Mouse (Mus musculus) MEL (cell line): Measurements from ENCODE around the gene Plcb3. TPM values are rescaled to one million over a fixed set of nuclear protein-coding genes. Genes with fewer than 3 reads are reported as not detected.

Source experiments
- DNase-seq: peaks from one replicate; pipeline ENCODE4 v3.0.0; 2011; ENCODE audit warnings: low read depth, low spot score
- H3K27ac ChIP-seq: 2 replicates; pipeline ENCODE4 v1.5.1; 2012; ENCODE audit warnings: low read depth, mild to moderate bottlenecking, control low read depth, low read length, moderate library complexity; ENCODE audit not compliant: control insufficient read depth
- H3K27me3 ChIP-seq, 2 experiments: fragments of 150-350 bp in 1 of 2; sonication (generic) in 1 of 2; 2 replicates each; pipeline ENCODE4 v1.6.1; 2012; ENCODE audit warnings: low read length in 2 of 2, mild to moderate bottlenecking in 2 of 2, improper control_type of control experiment in 1 of 2, moderate library complexity in 1 of 2; ENCODE audit not compliant: insufficient read depth in 2 of 2, control insufficient read depth in 1 of 2
- H3K36me3 ChIP-seq, 2 experiments: 2 replicates each; pipeline ENCODE4 v1.6.1; 2012 to 2014; ENCODE audit warnings: low read length in 2 of 2, improper control_type of control experiment in 1 of 2, inconsistent platforms in 1 of 2, mild to moderate bottlenecking in 1 of 2; ENCODE audit not compliant: insufficient read depth in 2 of 2, control insufficient read depth in 1 of 2
- H3K4me1 ChIP-seq, 2 experiments: fragments of 150-350 bp in 1 of 2; sonication (generic) in 1 of 2; 2 replicates each; pipeline ENCODE4 v1.6.1; 2012; ENCODE audit warnings: low read length in 2 of 2, improper control_type of control experiment in 1 of 2, mild to moderate bottlenecking in 1 of 2; ENCODE audit not compliant: insufficient read depth in 2 of 2, control insufficient read depth in 1 of 2
- H3K4me3 ChIP-seq, 2 experiments: fragments of 150-350 bp in 1 of 2; sonication (generic) in 1 of 2; 2 replicates each; pipeline ENCODE4 v1.5.1; 2012; ENCODE audit warnings: low read depth in 2 of 2, low read length in 2 of 2, mild to moderate bottlenecking in 2 of 2, moderate library complexity in 2 of 2, control low read depth in 1 of 2, improper control_type of control experiment in 1 of 2; ENCODE audit not compliant: control insufficient read depth in 1 of 2, insufficient read depth in 1 of 2
- H3K79me2 ChIP-seq: 2 replicates; pipeline ENCODE4 v1.6.1; 2012; ENCODE audit warnings: mild to moderate bottlenecking, low read length, moderate library complexity; ENCODE audit not compliant: control insufficient read depth, poor library complexity, insufficient read depth
- H3K9ac ChIP-seq: 2 replicates; pipeline ENCODE4 v1.6.1; 2012; ENCODE audit warnings: low read depth, mild to moderate bottlenecking, control low read depth, low read length, moderate library complexity; ENCODE audit not compliant: control insufficient read depth, poor library complexity, severe bottlenecking
- H3K9me3 ChIP-seq: fragments of 150-350 bp; sonication (generic); replicated peaks from 2 replicates; pipeline ENCODE4 v1.6.1; 2012; ENCODE audit warnings: mild to moderate bottlenecking, low read length, improper control_type of control experiment, moderate library complexity; ENCODE audit not compliant: insufficient read depth
- BHLHE40 ChIP-seq: IDR thresholded peaks from 2 replicates; pipeline ENCODE4 v1.6.1; 2012; ENCODE audit warnings: low read depth, mild to moderate bottlenecking, inconsistent platforms, low read length, improper control_type of control experiment, borderline replicate concordance
- CHD1 ChIP-seq: IDR thresholded peaks from 2 replicates; pipeline ENCODE4 v1.6.1; 2012; ENCODE audit warnings: low read depth, mild to moderate bottlenecking, inconsistent platforms, low read length, improper control_type of control experiment
- CTCF ChIP-seq, 3 experiments: IDR thresholded peaks in 2 of 3; conservative IDR thresholded peaks in 1 of 3; 2 replicates each; pipeline ENCODE4 v1.5.1; 2011 to 2012; ENCODE audit warnings: low read length in 3 of 3, low read depth in 2 of 3, mild to moderate bottlenecking in 2 of 3, improper control_type of control experiment in 1 of 3, inconsistent platforms in 1 of 3, mixed read lengths in 1 of 3, moderate library complexity in 1 of 3; ENCODE audit not compliant: control insufficient read depth in 1 of 3, insufficient read depth in 1 of 3, poor library complexity in 1 of 3, severe bottlenecking in 1 of 3
- E2F4 ChIP-seq: IDR thresholded peaks from 2 replicates; pipeline ENCODE4 v1.6.1; 2011; ENCODE audit warnings: low read depth, low read length, improper control_type of control experiment, borderline replicate concordance
- ELF1 ChIP-seq: IDR thresholded peaks from 2 replicates; pipeline ENCODE4 v1.6.1; 2014; ENCODE audit warnings: low read depth, mild to moderate bottlenecking, inconsistent platforms, low read length, improper control_type of control experiment, moderate library complexity
- EP300 ChIP-seq, 2 experiments: IDR thresholded peaks; 2 replicates each; pipeline ENCODE4 v1.6.1; 2011; ENCODE audit warnings: improper control_type of control experiment in 2 of 2, low read length in 2 of 2, low read depth in 1 of 2, mild to moderate bottlenecking in 1 of 2
- GABPA ChIP-seq: IDR thresholded peaks from 2 replicates; pipeline ENCODE4 v1.6.1; 2012; ENCODE audit warnings: low read depth, mild to moderate bottlenecking, inconsistent platforms, low read length, improper control_type of control experiment, moderate library complexity
- HCFC1 ChIP-seq: IDR thresholded peaks from 2 replicates; pipeline ENCODE4 v1.6.1; 2012; ENCODE audit warnings: low read depth, mild to moderate bottlenecking, inconsistent platforms, low read length, improper control_type of control experiment, moderate library complexity
- JUND ChIP-seq: IDR thresholded peaks from 2 replicates; pipeline ENCODE4 v1.6.1; 2011; ENCODE audit warnings: low read depth, mild to moderate bottlenecking, improper control_type of control experiment, low read length
- MAFK ChIP-seq: IDR thresholded peaks from 2 replicates; pipeline ENCODE4 v1.6.1; 2011; ENCODE audit warnings: low read depth, mild to moderate bottlenecking, low read length, improper control_type of control experiment, borderline replicate concordance
- MAX ChIP-seq: IDR thresholded peaks from 2 replicates; pipeline ENCODE4 v1.6.1; 2011; ENCODE audit warnings: low read length, improper control_type of control experiment
- MAZ ChIP-seq: IDR thresholded peaks from 2 replicates; pipeline ENCODE4 v1.6.1; 2012; ENCODE audit warnings: low read depth, mild to moderate bottlenecking, inconsistent platforms, low read length, improper control_type of control experiment
- MEF2A ChIP-seq: IDR thresholded peaks from 2 replicates; pipeline ENCODE4 v1.6.1; 2014; ENCODE audit warnings: low read depth, mild to moderate bottlenecking, inconsistent platforms, low read length, improper control_type of control experiment; ENCODE audit not compliant: poor library complexity, insufficient replicate concordance, severe bottlenecking; ENCODE audit errors: extremely low read depth
- MYB ChIP-seq: IDR thresholded peaks from 2 replicates; pipeline ENCODE4 v1.6.1; 2011; ENCODE audit warnings: mild to moderate bottlenecking, low read depth, low read length, improper control_type of control experiment
- MYC ChIP-seq: IDR thresholded peaks from 2 replicates; pipeline ENCODE4 v1.6.1; 2011; ENCODE audit warnings: low read depth, mild to moderate bottlenecking, low read length, improper control_type of control experiment, moderate library complexity
- NRF1 ChIP-seq: IDR thresholded peaks from 2 replicates; pipeline ENCODE4 v1.6.1; 2014; ENCODE audit warnings: low read depth, mild to moderate bottlenecking, inconsistent platforms, low read length, improper control_type of control experiment, moderate library complexity; ENCODE audit not compliant: poor library complexity, insufficient read depth, severe bottlenecking
- POLR2A ChIP-seq, 2 experiments: IDR thresholded peaks; 2 replicates each; pipeline ENCODE4 v1.6.1; 2011 to 2012; ENCODE audit warnings: low read length in 2 of 2, mild to moderate bottlenecking in 2 of 2, control low read depth in 1 of 2, improper control_type of control experiment in 1 of 2, low read depth in 1 of 2, moderate library complexity in 1 of 2; ENCODE audit not compliant: control insufficient read depth in 1 of 2, insufficient read depth in 1 of 2, poor library complexity in 1 of 2
- POLR2AphosphoS2 ChIP-seq: IDR thresholded peaks from 2 replicates; pipeline ENCODE4 v1.6.1; 2011; ENCODE audit warnings: low read length, improper control_type of control experiment
- POLR2AphosphoS5 ChIP-seq: IDR thresholded peaks from 2 replicates; pipeline ENCODE4 v1.6.1; 2012; ENCODE audit warnings: low read depth, borderline replicate concordance, mild to moderate bottlenecking, inconsistent platforms, low read length, moderate library complexity, mixed read lengths
- RAD21 ChIP-seq: IDR thresholded peaks from 2 replicates; pipeline ENCODE4 v1.6.1; 2011; ENCODE audit warnings: mild to moderate bottlenecking, low read depth, low read length, improper control_type of control experiment
- SMC3 ChIP-seq: IDR thresholded peaks from 2 replicates; pipeline ENCODE4 v1.6.1; 2011; ENCODE audit warnings: low read depth, low read length, improper control_type of control experiment
- TAL1 ChIP-seq: IDR thresholded peaks from 2 replicates; pipeline ENCODE4 v1.6.1; 2012; ENCODE audit warnings: mild to moderate bottlenecking, inconsistent platforms, low read length, moderate library complexity, mixed read lengths
- UBTF ChIP-seq: IDR thresholded peaks from 2 replicates; pipeline ENCODE4 v1.6.1; 2012; ENCODE audit warnings: low read depth, mild to moderate bottlenecking, inconsistent platforms, low read length, improper control_type of control experiment, moderate library complexity, borderline replicate concordance; ENCODE audit not compliant: insufficient read depth
- USF1 ChIP-seq: IDR thresholded peaks from 2 replicates; pipeline ENCODE4 v1.6.1; 2014; ENCODE audit warnings: low read depth, mild to moderate bottlenecking, inconsistent platforms, low read length, improper control_type of control experiment, moderate library complexity
- USF2 ChIP-seq, 2 experiments: IDR thresholded peaks; 2 replicates each; pipeline ENCODE4 v1.6.1; 2011 to 2012; ENCODE audit warnings: improper control_type of control experiment in 2 of 2, low read length in 2 of 2, borderline replicate concordance in 1 of 2, inconsistent platforms in 1 of 2, low read depth in 1 of 2, mild to moderate bottlenecking in 1 of 2; ENCODE audit not compliant: insufficient read depth in 1 of 2
- ZKSCAN1 ChIP-seq: IDR thresholded peaks from 2 replicates; pipeline ENCODE4 v1.6.1; 2012; ENCODE audit warnings: low read depth, mild to moderate bottlenecking, inconsistent platforms, low read length, improper control_type of control experiment, moderate library complexity
- ZMIZ1 ChIP-seq: IDR thresholded peaks from 2 replicates; pipeline ENCODE4 v1.6.1; 2012; ENCODE audit warnings: low read depth, mild to moderate bottlenecking, inconsistent platforms, low read length, improper control_type of control experiment, moderate library complexity
- ZNF384 ChIP-seq: IDR thresholded peaks from 2 replicates; pipeline ENCODE4 v1.6.1; 2012; ENCODE audit warnings: low read depth, mild to moderate bottlenecking, inconsistent platforms, low read length, improper control_type of control experiment
- polyA plus RNA-seq, 2 experiments: library from polyadenylated mRNA; stranded (reverse) in 1 of 2; unstranded in 1 of 2; fragments of >175 nt in 1 of 2; fragments of >200 nt in 1 of 2; gene quantifications; 2 replicates each; pipeline versions ENCODE4 v1.2.1 to v1.2.4; 2012; ENCODE audit warnings: low replicate concordance in 2 of 2, low read depth in 1 of 2; ENCODE audit not compliant: insufficient read length in 2 of 2, insufficient read depth in 1 of 2, missing spikeins in 1 of 2
- total RNA-seq: library from RNA; depleted of rRNA; stranded (reverse); fragments of 300-350 nt; gene quantifications from 2 replicates; pipeline ENCODE4 v1.2.3, GENCODE M21; 2012

Plcb3 gene
- total and polyA plus RNA-seq, 3 experiments: 12.6 to 30.8 TPM; not detected in 1

- Histone ChIP-seq H3K9me3 (no peaks in the 10 kb centered on the region), H3K27ac (no peak overlapping the region), H3K36me3 (peaks cover 0 to 24% of the 10 kb centered on the region in 2 experiments; a peak in 2 of 4 replicates), H3K4me1 (peaks cover under 1 to 22% of the 10 kb centered on the region in 2 experiments)
- no peak for TF ChIP-seq SMC3
- no peak for TF ChIP-seq ZNF384
- no peak for TF ChIP-seq HCFC1
- TF ChIP-seq ZMIZ1: 0 out of 2 replicates have a peak, but pooled peaks have one; percentile 4
- TF ChIP-seq CTCF (IDR thresholded peaks at IDR 0.05 in 2 of 3, conservative IDR thresholded peaks at IDR 0.05 in 1 of 3; ENCODE audit: control insufficient read depth in 1 of 3, insufficient read depth in 1 of 3, low read depth in 2 of 3, low read length in 3 of 3, poor library complexity in 1 of 3, severe bottlenecking in 1 of 3): no peak
- TF ChIP-seq GABPA: no peak
- TF ChIP-seq, all 39 proteins: peak for 1
- Histone ChIP-seq H3K79me2 (peaks cover 26% of the 10 kb centered on the region), H3K9ac (peak overlapping the region; percentile 75), H3K4me3 (peak overlapping the region in 1 of 2 experiments; percentile 60; a peak in 2 of 4 replicates), H3K27me3 (no peaks in the 10 kb centered on the region)
- no peak for DNase-seq
These were observed 5.2 kb upstream of the Plcb3 start for GRCm38 (mm10) chr19:6981465-6981864.

GRCm38 (mm10) chr19:6980381-6981093 is 4.3 kb upstream of the Plcb3 start, which contains the start of gene Fkbp2:
TSS of gene Fkbp2 (minus strand) at chr19:6980501.
- H3K79me2 ChIP-seq: peaks cover 35% of the 10 kb centered on the region
- H3K4me1 ChIP-seq: peaks cover 0 to 19% of the 10 kb centered on the region in 2 experiments; a peak in 2 of 4 replicates
- peak; percentile 98 for DNase-seq
- peak within 1 kb of the TSS; percentile 75 for H3K9ac ChIP-seq
- no peaks in the 10 kb centered on the region for H3K9me3 ChIP-seq
- peak within 1 kb of the TSS; percentile 74 for H3K27ac ChIP-seq
- H3K27me3 ChIP-seq: no peaks in the 10 kb centered on the region
- H3K36me3 ChIP-seq: peaks cover 0 to 23% of the 10 kb centered on the region in 2 experiments; a peak in 2 of 4 replicates
- peak within 1 kb of the TSS; percentile 60 to 77 for H3K4me3 ChIP-seq
- TF ChIP-seq NRF1: peak; percentile 84
- TF ChIP-seq ZKSCAN1: no peak
- TF ChIP-seq E2F4: peak; percentile 61; the same call in 1 of the 2 replicates
- peak; percentile 72 for TF ChIP-seq MYC
- no peak for TF ChIP-seq MYB
- peak; percentile 91 for TF ChIP-seq ELF1
- peak; percentile 46; the same call in 1 of the 2 replicates for TF ChIP-seq POLR2AphosphoS5
- TF ChIP-seq POLR2A (IDR thresholded peaks at IDR 0.05; ENCODE audit: control insufficient read depth in 1 of 2, insufficient read depth in 1 of 2, low read depth in 1 of 2, low read length in 2 of 2, poor library complexity in 1 of 2): peak; percentile 90 to 97
- no peak for TF ChIP-seq BHLHE40
- TF ChIP-seq POLR2AphosphoS2: peak; percentile 97
- no peak for TF ChIP-seq RAD21
- TF ChIP-seq TAL1: no peak
- TF ChIP-seq UBTF: no peak
- TF ChIP-seq USF1: no peak; the same call in 1 of the 2 replicates
- TF ChIP-seq USF2 (IDR thresholded peaks at IDR 0.05; ENCODE audit: borderline replicate concordance in 1 of 2, insufficient read depth in 1 of 2, low read depth in 1 of 2, low read length in 2 of 2): no peak
- 0 out of 4 replicates have a peak, but pooled peaks of 1 of the 2 experiments have one; percentile 16 for TF ChIP-seq EP300 (IDR thresholded peaks at IDR 0.05; ENCODE audit: low read depth in 1 of 2, low read length in 2 of 2)
- TF ChIP-seq MAZ: peak; percentile 79; the same call in 1 of the 2 replicates
- TF ChIP-seq MAX: peak; percentile 65; the same call in 1 of the 2 replicates
- TF ChIP-seq MEF2A: no peak
- no peak for TF ChIP-seq MAFK
- TF ChIP-seq JUND: no peak
- peak; percentile 96 for TF ChIP-seq ZMIZ1
- TF ChIP-seq GABPA: no peak
- no peak for TF ChIP-seq CHD1
- no peak for TF ChIP-seq SMC3
- TF ChIP-seq ZNF384: no peak
